Mouse (Mus musculus) megakaryocyte, embryonic 14.5 days (primary cell): Measurements from ENCODE around the gene Sh3gl2.

ENCODE experiments used
- FLI1 ChIP-seq: IDR thresholded peaks from 2 replicates; pipeline ENCODE4 v1.6.1; 2012; ENCODE audit warnings: low read length, inconsistent platforms, mixed read lengths
- GATA1 ChIP-seq: IDR thresholded peaks from 3 replicates; pipeline ENCODE4 v1.6.1; 2012; ENCODE audit warnings: mixed read lengths, low read length, inconsistent platforms, borderline replicate concordance

- no peak for TF ChIP-seq GATA1
- no peak for TF ChIP-seq FLI1
These were observed 158.3 kb downstream of the Sh3gl2 start for GRCm38 (mm10) chr4:85363205-85363604.
